Mouse (Mus musculus) retina, embryonic 14.5 days (tissue): ENCODE measurements around the gene 4930558C23Rik.
"Not testable (repeated sequence)": the region's sequence is repeated elsewhere in the genome, so short reads cannot be mapped to it uniquely, and the experiment has no call there.

Experiments
- DNase-seq: peaks from one replicate; pipeline ENCODE4 v3.0.0-alpha.2; 2015; ENCODE audit warnings: low spot score

Gene 4930558C23Rik

GRCm38 (mm10) chr3:95402741-95403140 is at the start of gene 4930558C23Rik:
TSS of gene 4930558C23Rik (minus strand) at chr3:95402841.
- DNase-seq: no peak

- DNase-seq: no peak
These were observed 48.3 kb upstream of the 4930558C23Rik start for GRCm38 (mm10) chr3:95450915-95451314.

- DNase-seq: peak; percentile 73
These were observed 47.8 kb upstream of the 4930558C23Rik start for GRCm38 (mm10) chr3:95450408-95450807.

GRCm38 (mm10) chr3:95445311-95445710 is 42.7 kb upstream of the 4930558C23Rik start:
- DNase-seq: no peak

GRCm38 (mm10) chr3:95442406-95443117 is 39.9 kb upstream of the 4930558C23Rik start:
- DNase-seq: no peak

- no peak for DNase-seq
These were observed 37.0 kb upstream of the 4930558C23Rik start for GRCm38 (mm10) chr3:95439670-95440069.

- not testable (repeated sequence) for DNase-seq
These were observed 36.0 kb upstream of the 4930558C23Rik start for GRCm38 (mm10) chr3:95438636-95439035.

GRCm38 (mm10) chr3:95435561-95435960 is 32.9 kb upstream of the 4930558C23Rik start:
- DNase-seq: no peak

- no peak for DNase-seq
These were observed 32.3 kb upstream of the 4930558C23Rik start for GRCm38 (mm10) chr3:95434983-95435370.

- peak; percentile 95 for DNase-seq
These were observed 31.7 kb upstream of the 4930558C23Rik start, which contains the start of gene Arnt for GRCm38 (mm10) chr3:95434136-95434982. TSS of gene Arnt (plus strand) at chr3:95434388.

- DNase-seq: no peak
These were observed 30.8 kb upstream of the 4930558C23Rik start for GRCm38 (mm10) chr3:95433301-95433915.

- not testable (repeated sequence) for DNase-seq
These were observed 25.8 kb upstream of the 4930558C23Rik start for GRCm38 (mm10) chr3:95428423-95428822.

- DNase-seq: not testable (repeated sequence)
These were observed 25.2 kb upstream of the 4930558C23Rik start for GRCm38 (mm10) chr3:95427891-95428238.

GRCm38 (mm10) chr3:95427117-95427890 is 24.7 kb upstream of the 4930558C23Rik start:
- not testable (repeated sequence) for DNase-seq

GRCm38 (mm10) chr3:95426476-95426875 is 23.8 kb upstream of the 4930558C23Rik start:
- not testable (repeated sequence) for DNase-seq

GRCm38 (mm10) chr3:95417866-95418265 is 15.2 kb upstream of the 4930558C23Rik start:
- DNase-seq: no peak

GRCm38 (mm10) chr3:95412268-95412667 is 9.6 kb upstream of the 4930558C23Rik start:
- no peak for DNase-seq

GRCm38 (mm10) chr3:95408852-95409251 is 6.2 kb upstream of the 4930558C23Rik start:
- no peak for DNase-seq

GRCm38 (mm10) chr3:95407728-95408127 is 5.1 kb upstream of the 4930558C23Rik start:
- no peak for DNase-seq

GRCm38 (mm10) chr3:95394385-95394784 is 8.3 kb downstream of the 4930558C23Rik start:
- peak; percentile 12 for DNase-seq

GRCm38 (mm10) chr3:95385401-95386075 is 17.1 kb downstream of the 4930558C23Rik start:
- no peak for DNase-seq
